ENCODE assay signal across 6 mouse cellular contexts in genomic region chr16:22294812-22295211, GRCm38 (mm10). TPM values are rescaled to one million over a fixed set of nuclear protein-coding genes. Genes with fewer than 3 reads are reported as not detected.
DNase-seq lines count a peak whose midpoint lies in the region; ATAC-seq lines count a peak whose summit lies in the region.
"Not testable (repeated sequence)": the region's sequence is repeated elsewhere in the genome, so short reads cannot be mapped to it uniquely, and the experiment has no call there.

No protein-coding gene starts in this region.

- H3K27me3 ChIP-seq in heart, embryonic 10.5 days (ENCODE audit: insufficient read depth, poor library complexity, severe bottlenecking), result not testable (repeated sequence)

- not testable (repeated sequence) for H3K27ac ChIP-seq in heart, embryonic 10.5 days

- WGBS in heart, embryonic 10.5 days, result 89% methylated on average over 14 of the region's 14 CpGs

- H3K36me3 ChIP-seq in heart, embryonic 10.5 days, result not testable (repeated sequence)

- peak; percentile 66; the same call in 1 of the 2 replicates for ATAC-seq in common myeloid progenitor, adult 5-6 weeks (replicated peaks; ENCODE audit: low read depth, poor library complexity, severe bottlenecking)
- ATAC-seq in granulocyte monocyte progenitor cell, adult 5-6 weeks (replicated peaks; ENCODE audit: poor library complexity, severe bottlenecking), result peak; percentile 70
- peak; percentile 88 for ATAC-seq in megakaryocyte, adult 5-6 weeks (ENCODE audit: poor library complexity, severe bottlenecking)
- peak; percentile 60; the same call in 1 of the 2 replicates for ATAC-seq in megakaryocyte progenitor cell, adult 5-6 weeks (replicated peaks; ENCODE audit: poor library complexity)
- ATAC-seq in neutrophil, adult 5-6 weeks (ENCODE audit: extremely low read depth, insufficient number of reproducible peaks, low FRiP score, poor library complexity, severe bottlenecking), result peak; percentile 66

- not testable (repeated sequence) for H3K9me3 ChIP-seq in heart, embryonic 10.5 days

- not testable (repeated sequence) for H3K4me3 ChIP-seq in heart, embryonic 10.5 days

- H3K4me1 ChIP-seq in heart, embryonic 10.5 days, result not testable (repeated sequence)

- DNase-seq in heart, embryonic 10.5 days (ENCODE audit: low spot score), result peak; percentile 52

RNA-seq across cellular contexts. Expression of gene Tra2b, which starts 29.0 kb away (rescaled TPM):
- 638 and 656 TPM in 2 replicates for total RNA-seq in common myeloid progenitor, adult 5-6 weeks (2017)
- 256 and 259 TPM in 2 replicates for total RNA-seq in granulocyte monocyte progenitor cell, adult 5-6 weeks (2014; fragmentation: Nextera tagmentation)
- 564 and 655 TPM in 2 replicates for total RNA-seq in granulocyte monocyte progenitor cell, adult 5-6 weeks (2017)
- 288 and 375 TPM in 2 replicates for polyA plus RNA-seq in heart, embryonic 10.5 days (2016; fragmentation: Nextera tagmentation; extraction: Ambion mirVana)
- 181 and 212 TPM in 2 replicates for total RNA-seq in megakaryocyte, adult 5-6 weeks (2015)
- 310 and 361 TPM in 2 replicates for total RNA-seq in megakaryocyte, adult 5-6 weeks (2017)
- total RNA-seq in megakaryocyte progenitor cell, adult 5-6 weeks (2015), result 354 and 364 TPM in 2 replicates
- 493 and 597 TPM in 2 replicates for total RNA-seq in megakaryocyte progenitor cell, adult 5-6 weeks (2017)
- total RNA-seq in neutrophil, adult 5-6 weeks (2017), result 353 and 374 TPM in 2 replicates
